Mouse (Mus musculus) embryonic facial prominence, embryonic 12.5 days (tissue): ENCODE data around the gene Cd7. TPM values are rescaled to one million over a fixed set of nuclear protein-coding genes. Genes with fewer than 3 reads are reported as not detected.
"Not testable (repeated sequence)": the region's sequence is repeated elsewhere in the genome, so short reads cannot be mapped to it uniquely, and the experiment has no call there.

Source experiments
- ATAC-seq: fragments of 200-750 bp; cut with Nextera tagmentation; 2 replicates; pipeline ENCODE4 v1.8.0; 2017; ENCODE audit not compliant: insufficient number of reproducible peaks, insufficient read depth, low FRiP score, low TSS enrichment
- H3K27ac ChIP-seq: fragments of 300-500 bp; sonication (generic); 2 replicates; pipeline ENCODE4 v1.5.1; 2016; ENCODE audit warnings: mild to moderate bottlenecking
- H3K27me3 ChIP-seq: fragments of 300-500 bp; sonication (generic); 2 replicates; pipeline ENCODE4 v1.6.1; 2016; ENCODE audit warnings: mild to moderate bottlenecking, moderate library complexity
- H3K36me3 ChIP-seq: fragments of 300-500 bp; sonication (generic); 2 replicates; pipeline ENCODE4 v1.6.1; 2016; ENCODE audit warnings: mild to moderate bottlenecking
- H3K4me1 ChIP-seq: fragments of 300-500 bp; sonication (generic); 2 replicates; pipeline ENCODE4 v1.6.1; 2016
- H3K4me2 ChIP-seq: fragments of 300-500 bp; sonication (generic); replicated peaks from 2 replicates; pipeline ENCODE4 v1.6.1; 2016; ENCODE audit warnings: mild to moderate bottlenecking, moderate library complexity
- H3K4me3 ChIP-seq: fragments of 300-500 bp; sonication (generic); 2 replicates; pipeline ENCODE4 v1.5.1; 2016; ENCODE audit warnings: mild to moderate bottlenecking
- H3K9ac ChIP-seq: fragments of 300-500 bp; sonication (generic); 2 replicates; pipeline ENCODE4 v1.6.1; 2016; ENCODE audit warnings: mild to moderate bottlenecking, moderate library complexity
- H3K9me3 ChIP-seq: fragments of 300-500 bp; sonication (generic); 2 replicates; pipeline ENCODE4 v1.6.1; 2016; ENCODE audit warnings: mild to moderate bottlenecking, moderate library complexity
- WGBS: fragments of 180-500 bp; shearing (Covaris S2); methylation state at CpG from one replicate; pipeline ENCODE4 v1.1.7; 2016; 5-methylcytosine and 5-hydroxymethylcytosine counted together
- polyA plus RNA-seq: library from polyadenylated mRNA; unstranded; fragments of >200 nt; fragmentation: Nextera tagmentation; extraction: Ambion mirVana; gene quantifications from 2 replicates; pipeline ENCODE4 v1.2.1, GENCODE M21; 2016

Cd7 gene
- polyA plus RNA-seq, 1 experiment from 2014 or later, result 0.38 TPM

GRCm38 (mm10) chr11:121061615-121062014 is 22.4 kb upstream of the Cd7 start:
- 81% methylated on average over 8 of the region's 8 CpGs for WGBS
- Histone ChIP-seq H3K4me1 (no peaks in the 10 kb centered on the region), H3K27me3 (no peaks in the 10 kb centered on the region), H3K4me3 (no peak overlapping the region), H3K9me3 (no peaks in the 10 kb centered on the region), H3K36me3 (no peaks in the 10 kb centered on the region), H3K27ac (no peak overlapping the region), H3K9ac (no peak overlapping the region), H3K4me2 (no peak overlapping the region)
- ATAC-seq, result no peak

GRCm38 (mm10) chr11:121060401-121061067 is 21.3 kb upstream of the Cd7 start:
- H3K9ac ChIP-seq, H3K4me1 ChIP-seq, H3K9me3 ChIP-seq, H3K36me3 ChIP-seq, ATAC-seq, H3K4me3 ChIP-seq, H3K27me3 ChIP-seq, H3K4me2 ChIP-seq, H3K27ac ChIP-seq: not testable (repeated sequence)
- 95% methylated on average over 6 of the region's 6 CpGs for WGBS

- Histone ChIP-seq H3K9me3 (no peaks in the 10 kb centered on the region), H3K27me3 (no peaks in the 10 kb centered on the region), H3K27ac (no peak overlapping the region), H3K9ac (no peak overlapping the region), H3K4me1 (no peaks in the 10 kb centered on the region), H3K4me3 (no peak overlapping the region), H3K4me2 (no peak overlapping the region), H3K36me3 (no peaks in the 10 kb centered on the region)
- ATAC-seq, result no peak
- WGBS, result 89% methylated on average over 4 of the region's 4 CpGs
Measured at GRCm38 (mm10) chr11:121059471-121059870, 20.3 kb upstream of the Cd7 start.

GRCm38 (mm10) chr11:121058956-121059355 is 19.7 kb upstream of the Cd7 start:
- H3K27ac ChIP-seq, result no peak overlapping the region
- no peak overlapping the region for H3K4me2 ChIP-seq
- no peak overlapping the region for H3K4me3 ChIP-seq
- H3K36me3 ChIP-seq, result no peaks in the 10 kb centered on the region
- H3K9ac ChIP-seq, result no peak overlapping the region
- H3K9me3 ChIP-seq, result no peaks in the 10 kb centered on the region
- no peaks in the 10 kb centered on the region for H3K27me3 ChIP-seq
- no peaks in the 10 kb centered on the region for H3K4me1 ChIP-seq
- ATAC-seq, result no peak
- 83% methylated on average over 4 of the region's 4 CpGs for WGBS

- Histone ChIP-seq H3K27ac (no peak overlapping the region), H3K9me3 (no peaks in the 10 kb centered on the region), H3K4me3 (no peak overlapping the region), H3K4me1 (no peaks in the 10 kb centered on the region), H3K4me2 (no peak overlapping the region), H3K36me3 (no peaks in the 10 kb centered on the region), H3K27me3 (no peaks in the 10 kb centered on the region), H3K9ac (no peak overlapping the region)
- 76% methylated on average over 5 of the region's 5 CpGs for WGBS
- ATAC-seq, result no peak
Measured at GRCm38 (mm10) chr11:121058122-121058521, 18.9 kb upstream of the Cd7 start.

GRCm38 (mm10) chr11:121056536-121057236 is 17.5 kb upstream of the Cd7 start:
- no peak for ATAC-seq
- 43% methylated on average over 7 of the region's 7 CpGs for WGBS
- no peak overlapping the region for H3K4me3 ChIP-seq
- no peaks in the 10 kb centered on the region for H3K36me3 ChIP-seq
- no peaks in the 10 kb centered on the region for H3K4me1 ChIP-seq
- H3K27ac ChIP-seq, result 0 out of 2 replicates have a peak overlapping the region, but pooled peaks have one; percentile 3
- H3K9ac ChIP-seq, result no peak overlapping the region
- H3K4me2 ChIP-seq, result no peak overlapping the region
- no peaks in the 10 kb centered on the region for H3K27me3 ChIP-seq
- no peaks in the 10 kb centered on the region for H3K9me3 ChIP-seq

GRCm38 (mm10) chr11:121053536-121053935 is 14.3 kb upstream of the Cd7 start:
- WGBS, result 12% methylated on average over 8 of the region's 8 CpGs
- Histone ChIP-seq H3K9me3 (no peaks in the 10 kb centered on the region), H3K4me3 (no peak overlapping the region)

GRCm38 (mm10) chr11:121052387-121052786 is 13.2 kb upstream of the Cd7 start:
- WGBS, result 68% methylated on average over 4 of the region's 4 CpGs
- no peaks in the 10 kb centered on the region for H3K4me1 ChIP-seq
- no peak for ATAC-seq
- no peak overlapping the region for H3K4me3 ChIP-seq
- no peaks in the 10 kb centered on the region for H3K27me3 ChIP-seq
- no peaks in the 10 kb centered on the region for H3K36me3 ChIP-seq
- H3K27ac ChIP-seq, result no peak overlapping the region
- no peak overlapping the region for H3K9ac ChIP-seq
- no peaks in the 10 kb centered on the region for H3K9me3 ChIP-seq
- H3K4me2 ChIP-seq, result no peak overlapping the region

More at GRCm38 (mm10) chr11:121053536-121053935, 14.3 kb upstream of the Cd7 start:
- 0 out of 2 replicates have a peak, but pooled peaks have one; percentile 35 for ATAC-seq
- Histone ChIP-seq H3K27ac (no peak overlapping the region), H3K9ac (no peak overlapping the region), H3K4me2 (no peak overlapping the region), H3K36me3 (no peaks in the 10 kb centered on the region), H3K27me3 (no peaks in the 10 kb centered on the region), H3K4me1 (no peaks in the 10 kb centered on the region)

- no peaks in the 10 kb centered on the region for H3K4me1 ChIP-seq
- H3K27ac ChIP-seq, result no peak overlapping the region
- ATAC-seq, result no peak
- no peaks in the 10 kb centered on the region for H3K27me3 ChIP-seq
- 53% methylated on average over 1 of the region's 1 CpGs for WGBS
- H3K9ac ChIP-seq, result no peak overlapping the region
- H3K36me3 ChIP-seq, result no peaks in the 10 kb centered on the region
- no peaks in the 10 kb centered on the region for H3K9me3 ChIP-seq
- H3K4me3 ChIP-seq, result no peak overlapping the region
- no peak overlapping the region for H3K4me2 ChIP-seq
Measured at GRCm38 (mm10) chr11:121051793-121052192, 12.6 kb upstream of the Cd7 start.

GRCm38 (mm10) chr11:121049840-121050239 is 10.6 kb upstream of the Cd7 start:
- Histone ChIP-seq H3K9me3 (no peaks in the 10 kb centered on the region), H3K4me3 (no peak overlapping the region), H3K27ac (no peak overlapping the region), H3K27me3 (no peaks in the 10 kb centered on the region), H3K4me2 (no peak overlapping the region), H3K36me3 (no peaks in the 10 kb centered on the region), H3K9ac (no peak overlapping the region), H3K4me1 (no peaks in the 10 kb centered on the region)
- ATAC-seq, result no peak
- WGBS, result 50% methylated on average over 1 of the region's 1 CpGs

GRCm38 (mm10) chr11:121047826-121048399 is 8.7 kb upstream of the Cd7 start:
- no peak for ATAC-seq
- H3K4me1 ChIP-seq, result no peaks in the 10 kb centered on the region
- no peak overlapping the region for H3K4me2 ChIP-seq
- no peak overlapping the region for H3K4me3 ChIP-seq
- H3K27me3 ChIP-seq, result no peaks in the 10 kb centered on the region
- H3K9me3 ChIP-seq, result no peaks in the 10 kb centered on the region
- no peaks in the 10 kb centered on the region for H3K36me3 ChIP-seq
- WGBS, result 21% methylated on average over 2 of the region's 2 CpGs
- H3K27ac ChIP-seq, result 0 out of 2 replicates have a peak overlapping the region, but pooled peaks have one; percentile 14
- no peak overlapping the region for H3K9ac ChIP-seq

- no peak for ATAC-seq
- no peak overlapping the region for H3K4me2 ChIP-seq
- no peaks in the 10 kb centered on the region for H3K9me3 ChIP-seq
- no peak overlapping the region for H3K4me3 ChIP-seq
- WGBS, result 79% methylated on average over 1 of the region's 1 CpGs
- no peak overlapping the region for H3K27ac ChIP-seq
- no peaks in the 10 kb centered on the region for H3K36me3 ChIP-seq
- H3K9ac ChIP-seq, result no peak overlapping the region
- H3K27me3 ChIP-seq, result no peaks in the 10 kb centered on the region
- no peaks in the 10 kb centered on the region for H3K4me1 ChIP-seq
Measured at GRCm38 (mm10) chr11:121045286-121045685, 6.1 kb upstream of the Cd7 start.
